Mouse (Mus musculus): ENCODE data around the gene Med24. TPM values are rescaled to one million over a fixed set of nuclear protein-coding genes. Genes with fewer than 3 reads are reported as not detected.
"Not testable (repeated sequence)": the region's sequence is repeated elsewhere in the genome, so short reads cannot be mapped to it uniquely, and the experiment has no call there.

Med24 gene
- polyA plus RNA-seq, 1 experiment from 2014 or later: 42.2 TPM

- Histone ChIP-seq H3K4me1 (ENCODE audit: control insufficient read depth, insufficient read depth, low read length) (peaks cover 53% of the 10 kb centered on the region), H3K27me3 (ENCODE audit: control insufficient read depth, insufficient read depth, low read length) (no peaks in the 10 kb centered on the region), H3K36me3 (ENCODE audit: control insufficient read depth, insufficient read depth, low read length) (no peaks in the 10 kb centered on the region), H3K4me3 (replicated peaks; ENCODE audit: low read length) (peak overlapping the region; percentile 89), H3K9me3 (replicated peaks; ENCODE audit: control insufficient read depth, low read length) (no peaks in the 10 kb centered on the region), H3K9ac (ENCODE audit: low read length) (peak overlapping the region; percentile 97), H3K4me2 (ENCODE audit: low read depth, low read length) (peak overlapping the region; percentile 80), H3K27ac (ENCODE audit: low read length) (peak overlapping the region; percentile 96)
- under 1% methylated on average over 72 of the region's 86 CpGs for WGBS
- peak; percentile 84 for ATAC-seq (ENCODE audit: insufficient read depth, low FRiP score)
Observed at GRCm38 (mm10) chr11:98741622-98742396, 12.6 kb upstream of the Med24 start.

DNA sequence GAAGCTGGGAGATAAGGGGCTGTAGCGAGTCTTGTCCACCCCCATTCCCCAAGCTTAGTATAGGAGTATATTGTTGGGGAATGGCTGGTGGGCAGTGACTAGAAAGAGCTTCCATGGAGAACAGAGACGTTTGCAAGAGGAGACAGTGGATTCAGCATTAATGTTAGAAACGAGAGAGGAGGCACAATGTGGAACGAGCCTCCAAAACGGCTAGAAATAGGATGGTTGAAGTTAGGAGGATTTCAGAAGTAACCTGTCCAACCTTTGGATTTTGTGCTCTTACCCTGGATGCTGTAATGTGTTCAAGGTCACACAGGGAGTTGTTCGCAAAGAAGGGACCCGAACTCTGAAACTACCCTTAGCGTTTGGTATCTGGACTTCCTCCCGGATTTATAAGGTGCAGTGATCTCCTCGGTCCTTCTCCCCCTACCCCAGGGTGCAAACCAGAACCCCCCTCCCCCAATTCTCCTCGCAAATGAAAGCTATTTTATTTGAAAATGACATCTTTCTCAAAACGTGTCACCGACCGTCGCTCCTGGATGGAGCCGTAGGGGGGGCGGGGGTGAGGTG lies 11.9 kb upstream of the Med24 start:
- peak overlapping the region; percentile 80 for H3K4me2 ChIP-seq (ENCODE audit: low read depth, low read length)
- H3K9ac ChIP-seq (ENCODE audit: low read length): peak overlapping the region; percentile 97
- H3K4me3 ChIP-seq (replicated peaks; ENCODE audit: low read length): peak overlapping the region; percentile 89
- H3K9me3 ChIP-seq (replicated peaks; ENCODE audit: control insufficient read depth, low read length): no peaks in the 10 kb centered on the region
- no peak for ATAC-seq (ENCODE audit: insufficient read depth, low FRiP score)
- no peaks in the 10 kb centered on the region for H3K27me3 ChIP-seq (ENCODE audit: control insufficient read depth, insufficient read depth, low read length)
- H3K4me1 ChIP-seq (ENCODE audit: control insufficient read depth, insufficient read depth, low read length): peaks cover 46% of the 10 kb centered on the region
- H3K27ac ChIP-seq (ENCODE audit: low read length): peak overlapping the region; percentile 96
- H3K36me3 ChIP-seq (ENCODE audit: control insufficient read depth, insufficient read depth, low read length): no peaks in the 10 kb centered on the region
- WGBS: under 1% methylated on average over 17 of the region's 17 CpGs

- H3K27me3 ChIP-seq (ENCODE audit: control insufficient read depth, insufficient read depth, low read length): no peaks in the 10 kb centered on the region
- peak within 1 kb of the TSS; percentile 89 for H3K4me3 ChIP-seq (replicated peaks; ENCODE audit: low read length)
- H3K9ac ChIP-seq (ENCODE audit: low read length): peak within 1 kb of the TSS; percentile 97
- peak within 1 kb of the TSS; percentile 96 for H3K27ac ChIP-seq (ENCODE audit: low read length)
- H3K4me1 ChIP-seq (ENCODE audit: control insufficient read depth, insufficient read depth, low read length): peaks cover 40% of the 10 kb centered on the region
- H3K9me3 ChIP-seq (replicated peaks; ENCODE audit: control insufficient read depth, low read length): no peaks in the 10 kb centered on the region
- peak within 1 kb of the TSS; percentile 80 for H3K4me2 ChIP-seq (ENCODE audit: low read depth, low read length)
- under 1% methylated on average over 22 of the region's 22 CpGs for WGBS
- ATAC-seq (ENCODE audit: insufficient read depth, low FRiP score): peak; percentile 80
- no peaks in the 10 kb centered on the region for H3K36me3 ChIP-seq (ENCODE audit: control insufficient read depth, insufficient read depth, low read length)
Observed at GRCm38 (mm10) chr11:98740393-98741050, 11.3 kb upstream of the Med24 start, which contains the start of gene Thra. TSS of gene Thra (plus strand) at chr11:98740638.

DNA sequence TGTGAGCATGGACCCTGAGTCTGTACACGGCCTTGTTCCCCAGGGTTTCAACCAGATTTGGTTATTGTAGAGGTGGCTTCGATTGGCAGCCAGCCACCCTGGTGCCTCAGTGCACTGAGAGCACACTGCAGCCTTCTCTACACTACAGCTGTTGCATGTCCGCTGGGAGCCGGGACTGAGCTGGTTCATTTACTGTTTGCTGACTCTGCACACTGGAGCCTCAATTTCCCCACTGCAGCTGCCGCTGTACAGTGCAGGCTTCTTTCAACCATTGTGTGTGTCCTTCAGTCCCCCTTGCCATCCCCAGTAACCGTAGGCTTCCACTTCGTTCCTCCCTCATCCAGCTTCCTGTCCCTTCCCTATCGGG lies 10.8 kb upstream of the Med24 start:
- Histone ChIP-seq H3K4me3 (replicated peaks; ENCODE audit: low read length) (peak overlapping the region; percentile 89), H3K27me3 (ENCODE audit: control insufficient read depth, insufficient read depth, low read length) (no peaks in the 10 kb centered on the region), H3K4me1 (ENCODE audit: control insufficient read depth, insufficient read depth, low read length) (peaks cover 36% of the 10 kb centered on the region), H3K27ac (ENCODE audit: low read length) (peak overlapping the region; percentile 96), H3K9ac (ENCODE audit: low read length) (peak overlapping the region; percentile 97), H3K36me3 (ENCODE audit: control insufficient read depth, insufficient read depth, low read length) (no peaks in the 10 kb centered on the region), H3K9me3 (replicated peaks; ENCODE audit: control insufficient read depth, low read length) (no peaks in the 10 kb centered on the region), H3K4me2 (ENCODE audit: low read depth, low read length) (peak overlapping the region; percentile 80)
- peak; percentile 15; the same call in 1 of the 2 replicates for ATAC-seq (ENCODE audit: insufficient read depth, low FRiP score)
- WGBS: 8% methylated on average over 8 of the region's 8 CpGs

- Histone ChIP-seq H3K4me3 (replicated peaks; ENCODE audit: low read length) (no peak overlapping the region), H3K4me2 (ENCODE audit: low read depth, low read length) (no peak overlapping the region), H3K27me3 (ENCODE audit: control insufficient read depth, insufficient read depth, low read length) (no peaks in the 10 kb centered on the region), H3K9me3 (replicated peaks; ENCODE audit: control insufficient read depth, low read length) (no peaks in the 10 kb centered on the region), H3K9ac (ENCODE audit: low read length) (no peak overlapping the region), H3K4me1 (ENCODE audit: control insufficient read depth, insufficient read depth, low read length) (peaks cover 25% of the 10 kb centered on the region), H3K36me3 (ENCODE audit: control insufficient read depth, insufficient read depth, low read length) (no peaks in the 10 kb centered on the region), H3K27ac (ENCODE audit: low read length) (no peak overlapping the region)
- ATAC-seq (ENCODE audit: insufficient read depth, low FRiP score): no peak
- 74% methylated on average over 9 of the region's 9 CpGs for WGBS
Observed at GRCm38 (mm10) chr11:98738925-98739324, 9.7 kb upstream of the Med24 start.

DNA sequence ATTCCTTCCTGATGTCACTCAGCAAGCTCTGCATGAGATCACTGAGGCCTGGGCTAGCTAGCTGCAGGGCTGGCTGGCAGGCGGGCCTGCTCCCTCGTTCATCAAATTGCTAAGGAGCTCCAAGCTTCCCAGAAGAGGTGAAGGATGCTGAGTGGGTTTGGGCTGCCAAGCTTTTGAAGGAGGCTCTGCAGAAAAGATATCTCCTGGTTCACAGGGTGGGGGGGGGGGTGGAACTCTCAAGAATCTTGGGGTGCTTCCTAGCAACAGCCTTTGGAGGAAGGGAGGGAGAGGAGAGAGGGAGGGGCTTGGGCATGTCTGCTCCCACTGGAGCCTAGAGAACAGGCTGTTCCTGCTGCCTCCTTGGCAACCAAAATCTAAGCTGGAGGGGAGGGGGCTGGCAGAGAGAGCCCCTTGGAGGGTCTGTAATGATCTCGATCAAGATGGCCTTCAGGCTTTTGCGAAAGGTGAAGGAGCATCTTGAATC lies 9.2 kb upstream of the Med24 start:
- Histone ChIP-seq H3K9me3 (replicated peaks; ENCODE audit: control insufficient read depth, low read length) (no peaks in the 10 kb centered on the region), H3K36me3 (ENCODE audit: control insufficient read depth, insufficient read depth, low read length) (no peaks in the 10 kb centered on the region), H3K27me3 (ENCODE audit: control insufficient read depth, insufficient read depth, low read length) (no peaks in the 10 kb centered on the region), H3K9ac (ENCODE audit: low read length) (no peak overlapping the region), H3K4me3 (replicated peaks; ENCODE audit: low read length) (no peak overlapping the region), H3K4me2 (ENCODE audit: low read depth, low read length) (no peak overlapping the region), H3K27ac (ENCODE audit: low read length) (no peak overlapping the region), H3K4me1 (ENCODE audit: control insufficient read depth, insufficient read depth, low read length) (peaks cover 20% of the 10 kb centered on the region)
- ATAC-seq (ENCODE audit: insufficient read depth, low FRiP score): no peak
- WGBS: 46% methylated on average over 4 of the region's 4 CpGs

- not testable (repeated sequence) for H3K9ac ChIP-seq (ENCODE audit: low read length); H3K4me3 ChIP-seq (replicated peaks; ENCODE audit: low read length); H3K27ac ChIP-seq (ENCODE audit: low read length); H3K9me3 ChIP-seq (replicated peaks; ENCODE audit: control insufficient read depth, low read length); H3K4me2 ChIP-seq (ENCODE audit: low read depth, low read length); ATAC-seq (ENCODE audit: insufficient read depth, low FRiP score); H3K27me3 ChIP-seq (ENCODE audit: control insufficient read depth, insufficient read depth, low read length); H3K36me3 ChIP-seq (ENCODE audit: control insufficient read depth, insufficient read depth, low read length)
- WGBS: 84% methylated on average over 2 of the region's 2 CpGs
- peaks cover 13% of the 10 kb centered on the region; the same call in 1 of the 2 replicates for H3K4me1 ChIP-seq (ENCODE audit: control insufficient read depth, insufficient read depth, low read length)
Observed at GRCm38 (mm10) chr11:98737220-98737619, 8.0 kb upstream of the Med24 start.

DNA sequence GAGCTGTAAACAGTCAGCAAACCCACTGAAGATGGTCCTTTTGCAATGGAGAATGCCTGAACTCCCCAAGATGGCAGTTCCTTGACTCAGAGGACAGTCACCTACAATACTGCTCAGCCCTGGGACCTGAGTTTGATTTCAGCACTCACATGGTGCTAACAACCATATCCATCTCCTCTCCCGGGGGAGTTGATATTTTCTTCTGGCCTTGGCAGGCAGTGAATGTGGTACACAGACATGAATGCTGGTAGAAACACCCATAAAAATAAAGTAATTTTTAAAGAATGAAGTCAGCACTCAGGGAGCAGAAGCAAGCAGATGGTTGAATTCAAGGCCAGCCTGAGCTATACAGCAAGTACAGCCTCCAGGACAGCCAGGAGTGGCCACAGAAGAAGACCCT lies 6.9 kb upstream of the Med24 start:
- Histone ChIP-seq H3K4me3 (replicated peaks; ENCODE audit: low read length) (no peak overlapping the region), H3K27me3 (ENCODE audit: control insufficient read depth, insufficient read depth, low read length) (no peaks in the 10 kb centered on the region), H3K9me3 (replicated peaks; ENCODE audit: control insufficient read depth, low read length) (no peaks in the 10 kb centered on the region), H3K4me2 (ENCODE audit: low read depth, low read length) (no peak overlapping the region), H3K36me3 (ENCODE audit: control insufficient read depth, insufficient read depth, low read length) (no peaks in the 10 kb centered on the region), H3K9ac (ENCODE audit: low read length) (no peak overlapping the region), H3K27ac (ENCODE audit: low read length) (no peak overlapping the region), H3K4me1 (ENCODE audit: control insufficient read depth, insufficient read depth, low read length) (peaks cover 11% of the 10 kb centered on the region; the same call in 1 of the 2 replicates)
- ATAC-seq (ENCODE audit: insufficient read depth, low FRiP score): no peak
- 82% methylated on average over 1 of the region's 1 CpGs for WGBS

DNA sequence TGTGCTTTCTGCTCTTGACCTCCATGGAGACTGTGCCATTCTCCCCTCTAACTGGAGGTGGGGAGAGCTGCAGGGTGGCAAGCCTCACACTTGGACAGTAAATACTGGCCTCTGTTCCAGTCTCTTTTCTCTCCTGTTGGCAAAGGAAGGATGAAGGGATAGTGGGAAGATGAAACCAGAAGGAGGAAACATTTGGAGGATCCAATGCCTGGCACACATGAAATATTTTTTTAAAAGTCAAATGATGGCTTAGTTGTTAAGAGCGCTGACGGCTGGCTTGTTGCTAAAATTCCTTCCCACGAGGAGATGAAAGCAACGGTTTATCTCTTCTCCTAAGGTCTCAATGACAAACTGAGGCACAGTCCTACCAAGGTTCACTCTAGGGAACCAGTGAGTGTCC lies 5.9 kb upstream of the Med24 start:
- H3K4me2 ChIP-seq (ENCODE audit: low read depth, low read length): no peak overlapping the region
- no peak for ATAC-seq (ENCODE audit: insufficient read depth, low FRiP score)
- no peaks in the 10 kb centered on the region for H3K36me3 ChIP-seq (ENCODE audit: control insufficient read depth, insufficient read depth, low read length)
- H3K27ac ChIP-seq (ENCODE audit: low read length): no peak overlapping the region
- H3K9me3 ChIP-seq (replicated peaks; ENCODE audit: control insufficient read depth, low read length): no peaks in the 10 kb centered on the region
- no peak overlapping the region for H3K4me3 ChIP-seq (replicated peaks; ENCODE audit: low read length)
- no peak overlapping the region for H3K9ac ChIP-seq (ENCODE audit: low read length)
- H3K27me3 ChIP-seq (ENCODE audit: control insufficient read depth, insufficient read depth, low read length): no peaks in the 10 kb centered on the region
- H3K4me1 ChIP-seq (ENCODE audit: control insufficient read depth, insufficient read depth, low read length): peaks cover 6% of the 10 kb centered on the region; the same call in 1 of the 2 replicates
- 89% methylated on average over 4 of the region's 4 CpGs for WGBS

Measured in stomach, embryonic 16.5 days (tissue).